ENCODE assay signal across 13 mouse cellular contexts in genomic region chr7:19302264-19303045, GRCm38 (mm10). TPM values are rescaled to one million over a fixed set of nuclear protein-coding genes. Genes with fewer than 3 reads are reported as not detected.
DNase-seq lines count a peak whose midpoint lies in the region; ATAC-seq and TF ChIP-seq lines count a peak whose summit lies in the region.
"Had no signal": no experiment of that assay in that cellular context is flagged by ENCODE, and none has a peak within 500 bp of the region (broad histone marks: within the 10 kb centered on the region; RNA-seq: fewer than 3 reads in every experiment).

No protein-coding gene starts in this region.

- ATAC-seq in heart, embryonic 13.5 days (ENCODE audit: extremely low read depth, insufficient number of reproducible peaks, low FRiP score, low TSS enrichment), result no peak
- no peak for ATAC-seq in midbrain, embryonic 13.5 days

- H3K27me3 ChIP-seq in heart, embryonic 13.5 days (replicated peaks), result peaks cover 61% of the 10 kb centered on the region
- H3K27me3 ChIP-seq in E14TG2a.4 (ENCODE audit: insufficient read depth, low read length), result peaks cover 54% of the 10 kb centered on the region
- peaks cover 63% of the 10 kb centered on the region for H3K27me3 ChIP-seq in hindbrain, embryonic 10.5 days (ENCODE audit: insufficient read depth, poor library complexity, severe bottlenecking)
- peaks cover 61% of the 10 kb centered on the region for H3K27me3 ChIP-seq in midbrain, embryonic 13.5 days

- peak overlapping the region; percentile 65; the same call in 1 of the 2 replicates for H3K4me2 ChIP-seq in heart, embryonic 13.5 days
- peak overlapping the region; percentile 65 for H3K4me2 ChIP-seq in midbrain, embryonic 13.5 days (replicated peaks)

- H3K27ac ChIP-seq in heart, embryonic 13.5 days (replicated peaks), result no peak overlapping the region
- H3K27ac ChIP-seq in hindbrain, embryonic 10.5 days, result no peak overlapping the region
- H3K27ac ChIP-seq in midbrain, embryonic 13.5 days, result no peak overlapping the region
- H3K27ac ChIP-seq: kidney, postnatal 0 days had no signal

- 43% methylated on average over 13 of the region's 13 CpGs for WGBS in heart, embryonic 13.5 days
- WGBS in hindbrain, embryonic 10.5 days, result 55% methylated on average over 13 of the region's 13 CpGs
- 47% methylated on average over 13 of the region's 13 CpGs for WGBS in midbrain, embryonic 13.5 days

- peaks cover 36% of the 10 kb centered on the region for H3K4me1 ChIP-seq in heart, embryonic 13.5 days
- H3K4me1 ChIP-seq in E14TG2a.4 (replicated peaks; ENCODE audit: low read depth, low read length), result peaks cover 49% of the 10 kb centered on the region
- H3K4me1 ChIP-seq in hindbrain, embryonic 10.5 days (replicated peaks), result peaks cover 38% of the 10 kb centered on the region
- peaks cover 36% of the 10 kb centered on the region for H3K4me1 ChIP-seq in midbrain, embryonic 13.5 days (replicated peaks)

- peak overlapping the region; percentile 53; the same call in 1 of the 2 replicates for H3K4me3 ChIP-seq in heart, embryonic 13.5 days
- peak overlapping the region; percentile 79; the same call in 1 of the 2 replicates for H3K4me3 ChIP-seq in E14TG2a.4 (replicated peaks; ENCODE audit: low read length)
- peak overlapping the region; percentile 51 for H3K4me3 ChIP-seq in hindbrain, embryonic 10.5 days
- peak overlapping the region; percentile 46 for H3K4me3 ChIP-seq in midbrain, embryonic 13.5 days (replicated peaks)
- H3K4me3 ChIP-seq: erythroblast, embryonic 14.5 days; myocyte had no signal

- no peak for TF ChIP-seq CTCF in E14TG2a.4 (conservative IDR thresholded peaks at IDR 0.05; ENCODE audit: low read length)

- no peaks in the 10 kb centered on the region for H3K9me3 ChIP-seq in heart, embryonic 13.5 days
- no peaks in the 10 kb centered on the region for H3K9me3 ChIP-seq in E14TG2a.4 (ENCODE audit: low read length)
- no peaks in the 10 kb centered on the region for H3K9me3 ChIP-seq in hindbrain, embryonic 10.5 days
- H3K9me3 ChIP-seq in midbrain, embryonic 13.5 days, result no peaks in the 10 kb centered on the region

- no peak for DNase-seq in heart, postnatal 25 days (ENCODE audit: low spot score)
- no peak for DNase-seq in hindbrain, embryonic 10.5 days (ENCODE audit: low spot score)
- DNase-seq in thymus, postnatal 25 days, result no peak
- DNase-seq in ovary, postnatal 10 days (ENCODE audit: low spot score), result no peak
- DNase-seq in right cerebral cortex, adult 2 months (ENCODE audit: low spot score in 2 of 2), result no peak
- DNase-seq: left cerebral cortex, postnatal 4 days had no signal

- H3K36me3 ChIP-seq in heart, embryonic 13.5 days, result no peaks in the 10 kb centered on the region
- no peaks in the 10 kb centered on the region for H3K36me3 ChIP-seq in E14TG2a.4 (ENCODE audit: insufficient read depth, low read length)
- no peaks in the 10 kb centered on the region for H3K36me3 ChIP-seq in hindbrain, embryonic 10.5 days
- no peaks in the 10 kb centered on the region for H3K36me3 ChIP-seq in midbrain, embryonic 13.5 days

- intact Hi-C loops in heart, postnatal 25 days (cut with DNase I), result no loop called here

- H3K9ac ChIP-seq in heart, embryonic 13.5 days, result peak overlapping the region; percentile 55
- H3K9ac ChIP-seq in midbrain, embryonic 13.5 days (replicated peaks), result peak overlapping the region; percentile 53; the same call in 1 of the 2 replicates

RNA-seq across cellular contexts. Expression of gene Fosb, which starts 7.4 kb away (rescaled TPM):
- 0.14 and 0.16 TPM in 2 replicates for polyA plus RNA-seq in heart, embryonic 13.5 days (2015; fragmentation: Nextera tagmentation; extraction: Ambion mirVana)
- total RNA-seq in heart, postnatal 25 days (2021), result under 1 TPM; 0.59 to 0.81 TPM
- not detected in 2 replicates for polyA plus RNA-seq in hindbrain, embryonic 10.5 days (2016; fragmentation: Nextera tagmentation; extraction: Ambion mirVana)
- not detected in 2 replicates for polyA plus RNA-seq in midbrain, embryonic 13.5 days (2015; fragmentation: Nextera tagmentation; extraction: Ambion mirVana)

RNA-seq across cellular contexts. Expression of gene Rtn2, which starts 20.0 kb away (rescaled TPM):
- 26.1 and 29.3 TPM in 2 replicates for polyA plus RNA-seq in heart, embryonic 13.5 days (2015; fragmentation: Nextera tagmentation; extraction: Ambion mirVana)
- 100 to 1,000 TPM; 124 to 136 TPM for total RNA-seq in heart, postnatal 25 days (2021)
- polyA plus RNA-seq in hindbrain, embryonic 10.5 days (2016; fragmentation: Nextera tagmentation; extraction: Ambion mirVana), result 37.3 and 67.8 TPM in 2 replicates
- polyA plus RNA-seq in midbrain, embryonic 13.5 days (2015; fragmentation: Nextera tagmentation; extraction: Ambion mirVana), result 97.4 and 102 TPM in 2 replicates

RNA-seq across cellular contexts. Expression of gene Ppm1n, which starts 22.6 kb away (rescaled TPM):
- not detected in 2 replicates for polyA plus RNA-seq in heart, embryonic 13.5 days (2015; fragmentation: Nextera tagmentation; extraction: Ambion mirVana)
- not detected for total RNA-seq in heart, postnatal 25 days (2021)
- 0.30 and 0.42 TPM in 2 replicates for polyA plus RNA-seq in hindbrain, embryonic 10.5 days (2016; fragmentation: Nextera tagmentation; extraction: Ambion mirVana)
- polyA plus RNA-seq in midbrain, embryonic 13.5 days (2015; fragmentation: Nextera tagmentation; extraction: Ambion mirVana), result 0.34 and 0.88 TPM in 2 replicates
- total RNA-seq: gastrocnemius, postnatal 4 days had no signal
- polyA plus RNA-seq: erythroblast, embryonic 14.5 days had no signal

RNA-seq across cellular contexts. Expression of gene Vasp, which starts 30.8 kb away (rescaled TPM):
- polyA plus RNA-seq in heart, embryonic 13.5 days (2015; fragmentation: Nextera tagmentation; extraction: Ambion mirVana), result 81.2 and 81.7 TPM in 2 replicates
- 10 to 100 TPM; 35.7 to 39.4 TPM for total RNA-seq in heart, postnatal 25 days (2021)
- polyA plus RNA-seq in hindbrain, embryonic 10.5 days (2016; fragmentation: Nextera tagmentation; extraction: Ambion mirVana), result 58.8 and 62.0 TPM in 2 replicates
- 28.6 and 38.0 TPM in 2 replicates for polyA plus RNA-seq in midbrain, embryonic 13.5 days (2015; fragmentation: Nextera tagmentation; extraction: Ambion mirVana)

RNA-seq across cellular contexts. Expression of gene Ercc1, which starts 42.1 kb away (rescaled TPM):
- polyA plus RNA-seq in heart, embryonic 13.5 days (2015; fragmentation: Nextera tagmentation; extraction: Ambion mirVana), result 62.6 and 62.7 TPM in 2 replicates
- total RNA-seq in heart, postnatal 25 days (2021), result 10 to 100 TPM; 40.7 to 45.1 TPM
- polyA plus RNA-seq in hindbrain, embryonic 10.5 days (2016; fragmentation: Nextera tagmentation; extraction: Ambion mirVana), result 106 and 128 TPM in 2 replicates
- 84.1 and 91.9 TPM in 2 replicates for polyA plus RNA-seq in midbrain, embryonic 13.5 days (2015; fragmentation: Nextera tagmentation; extraction: Ambion mirVana)
